Mouse (Mus musculus): ENCODE measurements around the gene Zbtb16. TPM values are rescaled to one million over a fixed set of nuclear protein-coding genes. Genes with fewer than 3 reads are reported as not detected.
A peak's percentile ranks its signal among the peaks of the same experiment; 100 is the strongest.

The Zbtb16 gene
- total and polyA plus RNA-seq, 2 experiments from 2014 or later, result 6.8 to 13.5 TPM

GRCm38 (mm10) chr9:48764311-48764710 lies 71.7 kb downstream of the Zbtb16 start:
- no peak overlapping the region for H3K4me3 ChIP-seq (ENCODE audit: low read length)
- no peak for TF ChIP-seq CTCF (IDR thresholded peaks at IDR 0.05; ENCODE audit: low read depth)
- WGBS, result 81% methylated on average over 5 of the region's 5 CpGs
- H3K4me1 ChIP-seq (ENCODE audit: insufficient read depth, low read length), result peaks cover 13% of the 10 kb centered on the region; the same call in 1 of the 2 replicates
- no peaks in the 10 kb centered on the region for H3K27me3 ChIP-seq (ENCODE audit: insufficient read depth, low read length)
- ATAC-seq (no peak), DNase-seq (ENCODE audit: low spot score) (no peak)
- no peaks in the 10 kb centered on the region for H3K9me3 ChIP-seq (ENCODE audit: low read length)
- H3K27ac ChIP-seq, result no peak overlapping the region
- H3K36me3 ChIP-seq (ENCODE audit: insufficient read depth, low read length), result no peaks in the 10 kb centered on the region
- no peak overlapping the region for H3K4me2 ChIP-seq (ENCODE audit: low read depth, low read length)
- no peak overlapping the region for H3K9ac ChIP-seq (replicated peaks; ENCODE audit: low read length)

DNA sequence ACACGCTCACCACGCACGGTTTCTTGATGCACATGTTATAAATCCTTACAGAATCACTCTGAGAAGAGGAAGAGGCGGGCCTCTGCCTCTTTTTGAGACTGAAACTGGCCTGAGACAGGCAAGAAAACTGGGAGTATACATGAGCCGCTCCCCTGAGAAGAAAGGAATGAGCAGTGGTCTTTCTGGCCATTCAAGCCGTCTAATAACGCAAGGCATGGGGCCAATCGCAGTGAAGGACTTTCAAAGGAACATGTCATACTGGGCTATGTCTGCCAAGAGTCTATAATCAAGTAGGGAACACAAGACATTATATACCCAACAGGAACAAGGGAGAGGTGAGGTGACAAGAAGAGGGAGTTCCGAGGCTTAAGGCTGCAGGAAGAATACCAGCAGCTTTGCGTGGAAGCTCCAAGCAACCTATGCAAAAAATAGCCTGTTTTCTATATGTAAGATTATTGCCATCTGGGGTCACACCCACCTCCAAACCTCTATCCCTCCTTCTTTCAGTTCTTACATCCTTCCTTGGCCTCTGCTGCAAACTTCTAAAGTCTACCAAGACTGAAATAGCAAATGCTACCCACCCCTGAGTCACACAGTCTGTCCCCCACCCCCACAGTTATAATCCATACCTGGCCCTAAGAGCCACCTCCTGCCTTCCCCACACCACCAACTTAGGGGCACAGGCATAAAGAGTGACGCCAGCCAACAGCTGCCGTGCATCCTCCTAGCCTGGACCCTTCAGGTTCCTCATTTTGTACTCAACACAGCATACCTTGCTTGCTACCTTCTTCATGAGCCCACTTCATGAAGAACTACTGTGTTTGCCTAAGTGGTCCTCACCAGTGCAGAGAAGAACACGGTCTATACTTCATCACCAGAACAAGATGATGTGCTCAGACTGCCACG lies 74.0 kb downstream of the Zbtb16 start:
- Histone ChIP-seq H3K27me3 (ENCODE audit: insufficient read depth, low read length) (no peaks in the 10 kb centered on the region), H3K36me3 (ENCODE audit: insufficient read depth, low read length) (no peaks in the 10 kb centered on the region), H3K9ac (replicated peaks; ENCODE audit: low read length) (no peak overlapping the region), H3K4me1 (ENCODE audit: insufficient read depth, low read length) (peaks cover 14% of the 10 kb centered on the region; the same call in 1 of the 2 replicates), H3K4me2 (ENCODE audit: low read depth, low read length) (no peak overlapping the region), H3K27ac (no peak overlapping the region), H3K9me3 (ENCODE audit: low read length) (no peaks in the 10 kb centered on the region), H3K4me3 (ENCODE audit: low read length) (no peak overlapping the region)
- DNase-seq (ENCODE audit: low spot score), result no peak
- no peak for TF ChIP-seq CTCF (IDR thresholded peaks at IDR 0.05; ENCODE audit: low read depth)
- ATAC-seq, result no peak
- 79% methylated on average over 14 of the region's 14 CpGs for WGBS

DNA sequence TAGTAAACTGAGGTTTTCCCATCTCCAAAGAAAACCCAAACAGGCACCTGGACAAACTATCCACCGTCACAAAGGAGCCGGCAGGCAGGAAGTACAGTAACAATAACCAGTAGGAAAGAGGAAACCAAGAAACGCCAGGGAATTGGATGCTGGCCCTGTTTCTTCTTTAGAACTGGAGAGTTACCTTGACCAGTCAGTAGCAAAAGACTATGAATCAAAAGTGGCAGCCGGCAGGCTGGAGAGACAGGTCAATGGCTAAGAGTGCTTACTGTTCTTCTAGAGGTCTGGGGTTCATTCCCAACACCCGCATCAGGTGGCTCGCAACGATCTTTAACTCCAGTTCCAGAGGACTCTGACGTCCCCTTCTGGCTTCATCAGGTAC lies 74.9 kb downstream of the Zbtb16 start:
- WGBS, result 75% methylated on average over 8 of the region's 8 CpGs
- Histone ChIP-seq H3K36me3 (ENCODE audit: insufficient read depth, low read length) (no peaks in the 10 kb centered on the region), H3K27me3 (ENCODE audit: insufficient read depth, low read length) (no peaks in the 10 kb centered on the region), H3K4me2 (ENCODE audit: low read depth, low read length) (no peak overlapping the region), H3K27ac (no peak overlapping the region; the same call in 1 of the 2 replicates), H3K4me1 (ENCODE audit: insufficient read depth, low read length) (peaks cover 15% of the 10 kb centered on the region; the same call in 1 of the 2 replicates), H3K4me3 (ENCODE audit: low read length) (no peak overlapping the region), H3K9me3 (ENCODE audit: low read length) (no peaks in the 10 kb centered on the region), H3K9ac (replicated peaks; ENCODE audit: low read length) (no peak overlapping the region)
- no peak for TF ChIP-seq CTCF (IDR thresholded peaks at IDR 0.05; ENCODE audit: low read depth)
- ATAC-seq (no peak), DNase-seq (ENCODE audit: low spot score) (no peak)

GRCm38 (mm10) chr9:48760449-48761174 lies 75.4 kb downstream of the Zbtb16 start:
- peaks cover 10% of the 10 kb centered on the region; the same call in 1 of the 2 replicates for H3K4me1 ChIP-seq (ENCODE audit: insufficient read depth, low read length)
- ATAC-seq, result peak; percentile 88
- H3K9me3 ChIP-seq (ENCODE audit: low read length), result no peaks in the 10 kb centered on the region

GRCm38 (mm10) chr9:48759098-48759497 lies 76.9 kb downstream of the Zbtb16 start:
- TF ChIP-seq CTCF (IDR thresholded peaks at IDR 0.05; ENCODE audit: low read depth), result no peak

More at GRCm38 (mm10) chr9:48760449-48761174, 75.4 kb downstream of the Zbtb16 start:
- no peak for TF ChIP-seq CTCF (IDR thresholded peaks at IDR 0.05; ENCODE audit: low read depth)
- 34% methylated on average over 13 of the region's 13 CpGs for WGBS
- Histone ChIP-seq H3K27me3 (ENCODE audit: insufficient read depth, low read length) (no peaks in the 10 kb centered on the region), H3K27ac (peak overlapping the region; percentile 58), H3K36me3 (ENCODE audit: insufficient read depth, low read length) (no peaks in the 10 kb centered on the region), H3K4me2 (ENCODE audit: low read depth, low read length) (no peak overlapping the region), H3K9ac (replicated peaks; ENCODE audit: low read length) (no peak overlapping the region), H3K4me3 (ENCODE audit: low read length) (no peak overlapping the region)
- DNase-seq (ENCODE audit: low spot score), result peak; percentile 87

DNA sequence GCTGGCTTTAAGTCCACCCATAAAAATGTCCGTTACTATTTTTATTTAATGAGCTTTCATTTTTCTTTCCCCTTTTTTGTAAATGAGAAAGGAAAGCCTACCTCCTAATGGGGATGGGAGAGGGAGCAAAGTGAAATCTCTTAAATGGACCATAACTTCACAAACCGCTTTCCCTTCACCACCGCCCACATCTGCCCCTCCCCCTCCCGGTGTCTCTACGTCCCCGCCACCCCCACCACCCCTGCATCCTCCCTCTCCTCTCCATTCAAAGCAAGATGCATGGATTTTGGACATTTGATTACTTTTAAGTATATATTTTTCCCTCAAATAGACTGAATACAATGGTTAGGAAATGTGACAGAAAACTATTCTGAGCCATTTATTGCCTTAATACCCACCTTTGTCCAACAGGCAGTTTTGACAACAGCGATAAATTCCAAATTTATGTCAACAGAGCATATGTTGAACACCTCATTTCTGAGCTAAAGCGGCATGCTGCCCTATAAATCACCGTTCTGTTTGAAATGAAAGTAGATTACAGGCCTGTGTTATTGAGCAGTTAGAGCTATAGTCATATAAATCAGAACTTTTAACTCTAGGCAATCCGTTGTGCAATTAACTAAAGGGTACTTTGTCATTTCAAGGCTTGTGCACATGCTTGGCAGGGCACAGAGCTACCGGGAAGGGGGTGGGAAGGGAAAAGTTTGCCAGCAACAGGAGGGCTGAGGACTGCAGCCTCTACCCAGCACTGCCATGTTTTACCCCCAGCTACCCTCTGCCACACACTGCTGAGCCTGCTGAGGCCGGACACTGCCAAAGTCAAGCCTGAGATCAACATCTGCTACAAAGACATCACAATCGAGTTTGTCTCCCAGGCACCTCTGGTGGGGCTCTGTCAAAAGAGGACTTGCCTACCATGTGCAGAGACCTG lies 78.1 kb downstream of the Zbtb16 start:
- DNase-seq (ENCODE audit: low spot score) (no peak), ATAC-seq (no peak)
- Histone ChIP-seq H3K36me3 (ENCODE audit: insufficient read depth, low read length) (no peaks in the 10 kb centered on the region), H3K9ac (replicated peaks; ENCODE audit: low read length) (no peak overlapping the region), H3K4me1 (ENCODE audit: insufficient read depth, low read length) (peaks cover 9% of the 10 kb centered on the region; the same call in 1 of the 2 replicates), H3K27me3 (ENCODE audit: insufficient read depth, low read length) (no peaks in the 10 kb centered on the region), H3K4me3 (ENCODE audit: low read length) (no peak overlapping the region), H3K9me3 (ENCODE audit: low read length) (no peaks in the 10 kb centered on the region), H3K27ac (no peak overlapping the region; the same call in 1 of the 2 replicates), H3K4me2 (ENCODE audit: low read depth, low read length) (no peak overlapping the region)
- TF ChIP-seq CTCF (IDR thresholded peaks at IDR 0.05; ENCODE audit: low read depth), result no peak
- WGBS, result 53% methylated on average over 13 of the region's 13 CpGs

More at GRCm38 (mm10) chr9:48759098-48759497, 76.9 kb downstream of the Zbtb16 start:
- Histone ChIP-seq H3K4me3 (ENCODE audit: low read length) (no peak overlapping the region), H3K9me3 (ENCODE audit: low read length) (no peaks in the 10 kb centered on the region), H3K36me3 (ENCODE audit: insufficient read depth, low read length) (no peaks in the 10 kb centered on the region), H3K9ac (replicated peaks; ENCODE audit: low read length) (no peak overlapping the region), H3K4me2 (ENCODE audit: low read depth, low read length) (no peak overlapping the region), H3K4me1 (ENCODE audit: insufficient read depth, low read length) (peaks cover 9% of the 10 kb centered on the region; the same call in 1 of the 2 replicates), H3K27ac (no peak overlapping the region), H3K27me3 (ENCODE audit: insufficient read depth, low read length) (no peaks in the 10 kb centered on the region)
- ATAC-seq, result no peak
- WGBS, result 74% methylated on average over 4 of the region's 4 CpGs
- DNase-seq (ENCODE audit: low spot score), result no peak

Data from hindbrain, postnatal 0 days (tissue).